Mouse (Mus musculus) B cell, adult 2 months (primary cell): ENCODE measurements at regions not wholly inside any gene's neighbourhood (a gene's known extent, or its start where the extent isn't known, plus 50 kb on each side); places are given as distances from the start of the nearest gene placed in this dataset.

Experiments used
- DNase-seq, 2 experiments: peaks; one replicate each; pipeline ENCODE4 v3.0.0; 2022

GRCm38 (mm10) chr11:56159412-56160074, 118.7 kb upstream of the Nmur2 start:
- no peak for DNase-seq

GRCm38 (mm10) chr11:56150825-56151342, 110.1 kb upstream of the Nmur2 start:
- no peak for DNase-seq

GRCm38 (mm10) chr11:56149752-56150151, 108.9 kb upstream of the Nmur2 start:
- no peak for DNase-seq

GRCm38 (mm10) chr11:56148956-56149355, 108.1 kb upstream of the Nmur2 start:
- DNase-seq = no peak

GRCm38 (mm10) chr11:56146708-56147107, 105.9 kb upstream of the Nmur2 start:
- no peak for DNase-seq

- DNase-seq = peak in 1 of 2 experiments; percentile 1
Observed at GRCm38 (mm10) chr11:56131339-56131823, 90.6 kb upstream of the Nmur2 start.

GRCm38 (mm10) chr11:56116553-56117232, 75.9 kb upstream of the Nmur2 start:
- no peak for DNase-seq

GRCm38 (mm10) chr11:56107929-56108328, 67.1 kb upstream of the Nmur2 start:
- DNase-seq = peak; percentile 7 to 13

- peak in 1 of 2 experiments; percentile 1 for DNase-seq
Observed at GRCm38 (mm10) chr11:56105632-56106031, 64.8 kb upstream of the Nmur2 start.

- DNase-seq = no peak
Observed at GRCm38 (mm10) chr11:56092891-56093290, 52.1 kb upstream of the Nmur2 start.
